Mouse (Mus musculus) erythroblast, embryonic 14.5 days (primary cell): ENCODE data around the gene Phlpp1. TPM values are rescaled to one million over a fixed set of nuclear protein-coding genes. Genes with fewer than 3 reads are reported as not detected.

Source experiments
- H3K27me3 ChIP-seq: 2 replicates; pipeline ENCODE4 v1.6.1; 2012; ENCODE audit warnings: inconsistent platforms; ENCODE audit not compliant: control insufficient read depth
- H3K36me3 ChIP-seq: 2 replicates; pipeline ENCODE4 v1.6.1; 2012; ENCODE audit warnings: mild to moderate bottlenecking, inconsistent platforms; ENCODE audit not compliant: control insufficient read depth
- H3K4me1 ChIP-seq: 2 replicates; pipeline ENCODE4 v1.6.1; 2012; ENCODE audit warnings: inconsistent platforms; ENCODE audit not compliant: control insufficient read depth
- H3K4me3 ChIP-seq: replicated peaks from 2 replicates; pipeline ENCODE3; 2012; ENCODE audit warnings: moderate library complexity, mild to moderate bottlenecking, inconsistent platforms
- H3K9me3 ChIP-seq: 2 replicates; pipeline ENCODE4 v1.6.1; 2012; ENCODE audit warnings: low read length, inconsistent platforms, mixed read lengths; ENCODE audit not compliant: control insufficient read depth
- GATA1 ChIP-seq: IDR thresholded peaks from 2 replicates; pipeline ENCODE4 v1.6.1; 2012; ENCODE audit warnings: low read length, inconsistent platforms, mixed read lengths
- TAL1 ChIP-seq: IDR thresholded peaks from 3 replicates; pipeline ENCODE4 v1.6.1; 2012; ENCODE audit warnings: low read length, inconsistent platforms, mixed read lengths
- polyA plus RNA-seq: library from polyadenylated mRNA; stranded (reverse); fragments of >175 nt; gene quantifications from 2 replicates; pipeline ENCODE4 v1.2.3, GENCODE M21; 2012

Phlpp1 gene
- polyA plus RNA-seq, 1 experiment, result 0.14 TPM

- Histone ChIP-seq H3K27me3 (no peaks in the 10 kb centered on the region), H3K4me3 (no peak overlapping the region), H3K4me1 (no peaks in the 10 kb centered on the region), H3K36me3 (no peaks in the 10 kb centered on the region), H3K9me3 (no peaks in the 10 kb centered on the region)
- TF ChIP-seq TAL1, result no peak
- TF ChIP-seq GATA1, result no peak
Measured at GRCm38 (mm10) chr1:106231345-106231744, 59.8 kb downstream of the Phlpp1 start.

GRCm38 (mm10) chr1:106231805-106232459, 60.4 kb downstream of the Phlpp1 start:
- H3K9me3 ChIP-seq, result no peaks in the 10 kb centered on the region
- TF ChIP-seq TAL1 (no peak), GATA1 (no peak)
- H3K36me3 ChIP-seq, result no peaks in the 10 kb centered on the region
- no peak overlapping the region for H3K4me3 ChIP-seq
- H3K27me3 ChIP-seq, result no peaks in the 10 kb centered on the region
- H3K4me1 ChIP-seq, result no peaks in the 10 kb centered on the region

GRCm38 (mm10) chr1:106232460-106232850, 60.9 kb downstream of the Phlpp1 start:
- TF ChIP-seq TAL1 (no peak), GATA1 (no peak)
- H3K36me3 ChIP-seq, result no peaks in the 10 kb centered on the region
- no peaks in the 10 kb centered on the region for H3K27me3 ChIP-seq
- H3K4me1 ChIP-seq, result no peaks in the 10 kb centered on the region
- H3K4me3 ChIP-seq, result no peak overlapping the region
- H3K9me3 ChIP-seq, result no peaks in the 10 kb centered on the region

GRCm38 (mm10) chr1:106236986-106237385, 65.4 kb downstream of the Phlpp1 start:
- TF ChIP-seq TAL1, result no peak
- no peak for TF ChIP-seq GATA1
- Histone ChIP-seq H3K9me3 (no peaks in the 10 kb centered on the region), H3K27me3 (no peaks in the 10 kb centered on the region), H3K4me1 (no peaks in the 10 kb centered on the region), H3K4me3 (no peak overlapping the region), H3K36me3 (no peaks in the 10 kb centered on the region)

- TF ChIP-seq GATA1 (no peak), TAL1 (no peak)
- Histone ChIP-seq H3K9me3 (peaks cover 11% of the 10 kb centered on the region), H3K36me3 (no peaks in the 10 kb centered on the region), H3K27me3 (no peaks in the 10 kb centered on the region), H3K4me3 (no peak overlapping the region), H3K4me1 (no peaks in the 10 kb centered on the region)
Measured at GRCm38 (mm10) chr1:106240116-106240685, 68.6 kb downstream of the Phlpp1 start.

- H3K4me3 ChIP-seq, result no peak overlapping the region
Measured at GRCm38 (mm10) chr1:106241059-106241458, 69.5 kb downstream of the Phlpp1 start.

GRCm38 (mm10) chr1:106242129-106242528, 70.6 kb downstream of the Phlpp1 start:
- no peaks in the 10 kb centered on the region for H3K27me3 ChIP-seq
- H3K4me3 ChIP-seq, result no peak overlapping the region
- no peaks in the 10 kb centered on the region for H3K36me3 ChIP-seq
- TF ChIP-seq GATA1, result no peak
- no peak for TF ChIP-seq TAL1
- H3K4me1 ChIP-seq, result no peaks in the 10 kb centered on the region
- peaks cover 14% of the 10 kb centered on the region for H3K9me3 ChIP-seq

More at GRCm38 (mm10) chr1:106241059-106241458, 69.5 kb downstream of the Phlpp1 start:
- H3K27me3 ChIP-seq, result no peaks in the 10 kb centered on the region
- TF ChIP-seq TAL1 (no peak), GATA1 (no peak)
- H3K4me1 ChIP-seq, result no peaks in the 10 kb centered on the region
- H3K36me3 ChIP-seq, result no peaks in the 10 kb centered on the region
- H3K9me3 ChIP-seq, result peaks cover 11% of the 10 kb centered on the region

GRCm38 (mm10) chr1:106243371-106243770, 71.8 kb downstream of the Phlpp1 start:
- no peaks in the 10 kb centered on the region for H3K36me3 ChIP-seq
- TF ChIP-seq TAL1, result no peak
- TF ChIP-seq GATA1, result no peak
- H3K27me3 ChIP-seq, result no peaks in the 10 kb centered on the region
- H3K9me3 ChIP-seq, result peaks cover 15% of the 10 kb centered on the region
- no peak overlapping the region for H3K4me3 ChIP-seq
- no peaks in the 10 kb centered on the region for H3K4me1 ChIP-seq

- Histone ChIP-seq H3K36me3 (no peaks in the 10 kb centered on the region), H3K9me3 (peaks cover 15% of the 10 kb centered on the region), H3K4me1 (no peaks in the 10 kb centered on the region), H3K27me3 (no peaks in the 10 kb centered on the region), H3K4me3 (no peak overlapping the region)
- TF ChIP-seq GATA1, result no peak
- no peak for TF ChIP-seq TAL1
Measured at GRCm38 (mm10) chr1:106244245-106244644, 72.7 kb downstream of the Phlpp1 start.
